Mouse (Mus musculus) midbrain, embryonic 13.5 days (tissue): ENCODE results near the gene Mrps18b. TPM values are rescaled to one million over a fixed set of nuclear protein-coding genes. Genes with fewer than 3 reads are reported as not detected.

Experiments used
- ATAC-seq: fragments of 200-750 bp; cut with Nextera tagmentation; 2 replicates; pipeline ENCODE4 v1.8.0; 2017; ENCODE audit warnings: mild to moderate bottlenecking, moderate TSS enrichment, moderate library complexity
- H3K27ac ChIP-seq: fragments of 300-500 bp; sonication (generic); 2 replicates; pipeline ENCODE4 v1.5.1; 2015; ENCODE audit warnings: inconsistent platforms, mild to moderate bottlenecking, moderate library complexity
- H3K27me3 ChIP-seq: fragments of 300-500 bp; sonication (generic); 2 replicates; pipeline ENCODE4 v1.6.1; 2015; ENCODE audit warnings: mild to moderate bottlenecking, inconsistent platforms
- H3K36me3 ChIP-seq: fragments of 300-500 bp; sonication (generic); 2 replicates; pipeline ENCODE4 v1.6.1; 2015; ENCODE audit warnings: mild to moderate bottlenecking, inconsistent platforms
- H3K4me1 ChIP-seq: fragments of 300-500 bp; sonication (generic); replicated peaks from 2 replicates; pipeline ENCODE4 v1.6.1; 2015; ENCODE audit warnings: inconsistent platforms
- H3K4me2 ChIP-seq: fragments of 300-500 bp; sonication (generic); replicated peaks from 2 replicates; pipeline ENCODE4 v1.6.1; 2015; ENCODE audit warnings: moderate library complexity, mild to moderate bottlenecking, inconsistent platforms
- H3K4me3 ChIP-seq: fragments of 300-500 bp; sonication (generic); replicated peaks from 2 replicates; pipeline ENCODE4 v1.5.1; 2015; ENCODE audit warnings: mild to moderate bottlenecking, inconsistent platforms
- H3K9ac ChIP-seq: fragments of 300-500 bp; sonication (generic); replicated peaks from 2 replicates; pipeline ENCODE4 v1.6.1; 2015; ENCODE audit warnings: mild to moderate bottlenecking, inconsistent platforms
- H3K9me3 ChIP-seq: fragments of 300-500 bp; sonication (generic); 2 replicates; pipeline ENCODE4 v1.6.1; 2016; ENCODE audit warnings: mild to moderate bottlenecking, inconsistent platforms
- WGBS: fragments of 180-500 bp; shearing (Covaris S2); methylation state at CpG from one replicate; pipeline ENCODE4 v1.1.7; 2015; 5-methylcytosine and 5-hydroxymethylcytosine counted together
- polyA plus RNA-seq: library from polyadenylated mRNA; unstranded; fragments of >200 nt; fragmentation: Nextera tagmentation; extraction: Ambion mirVana; gene quantifications from 2 replicates; pipeline ENCODE4 v1.2.1, GENCODE M21; 2015

Gene Mrps18b
- polyA plus RNA-seq, 1 experiment from 2014 or later = 49.9 TPM

DNA sequence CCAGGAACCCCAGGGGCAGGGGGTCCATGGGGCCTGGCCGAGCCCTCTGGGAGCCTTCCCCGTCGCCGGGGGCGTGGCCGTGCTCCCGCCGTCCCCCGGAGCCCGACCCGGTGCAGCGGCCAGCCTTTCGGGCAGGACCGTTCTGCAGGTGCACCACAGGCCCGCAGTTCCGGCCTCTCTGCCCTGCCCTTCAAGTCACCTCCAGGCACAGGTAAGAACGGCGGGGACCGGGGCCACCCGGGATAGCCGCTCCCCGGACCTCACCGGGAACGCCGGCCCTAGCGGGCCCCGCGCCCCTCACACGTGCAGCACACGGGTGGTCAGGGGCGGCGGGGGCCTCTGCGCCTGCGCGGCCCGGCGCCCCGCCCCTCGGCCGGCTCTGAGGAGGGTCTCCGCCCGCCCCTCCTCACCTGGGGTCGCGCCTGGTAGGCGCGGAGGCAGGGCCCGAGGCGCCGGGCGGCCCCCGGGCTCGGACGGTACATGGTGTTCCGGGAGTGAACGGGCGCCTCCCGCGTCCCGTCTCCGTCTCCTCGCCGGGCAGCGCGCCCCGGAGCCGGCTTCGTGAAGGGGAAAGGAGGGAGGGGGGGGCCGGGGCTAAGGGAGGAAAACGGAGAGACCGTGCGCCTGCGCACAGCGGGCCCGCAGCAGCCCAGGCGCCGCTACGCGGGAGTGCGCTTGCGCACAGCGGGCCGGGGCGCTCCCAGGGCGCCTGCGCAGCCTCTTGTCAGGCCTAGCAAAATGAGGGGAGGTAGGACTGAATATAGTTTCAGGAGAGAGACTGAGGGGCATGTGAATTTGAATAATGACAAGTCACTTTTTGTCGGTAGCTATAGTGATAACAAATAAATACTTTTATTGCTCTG lies 19.2 kb downstream of the Mrps18b start, which contains the start of gene 2310061I04Rik:
2310061I04Rik (minus strand) TSS at position 651 of the 863 bp plus-strand sequence.
- Histone ChIP-seq H3K4me1 (peaks cover 23% of the 10 kb centered on the region), H3K27me3 (no peaks in the 10 kb centered on the region), H3K4me2 (peak within 1 kb of the TSS; percentile 100), H3K27ac (peak within 1 kb of the TSS; percentile 93), H3K4me3 (peak within 1 kb of the TSS; percentile 80), H3K36me3 (peaks cover 69% of the 10 kb centered on the region), H3K9me3 (no peaks in the 10 kb centered on the region), H3K9ac (peak within 1 kb of the TSS; percentile 93)
- WGBS = under 1% methylated on average over 80 of the region's 86 CpGs
- peak; percentile 94 for ATAC-seq

GRCm38 (mm10) chr17:35887725-35888124 lies 28.5 kb downstream of the Mrps18b start:
- Histone ChIP-seq H3K27me3 (no peaks in the 10 kb centered on the region), H3K4me2 (no peak overlapping the region), H3K27ac (no peak overlapping the region), H3K4me1 (no peaks in the 10 kb centered on the region), H3K4me3 (no peak overlapping the region), H3K9ac (no peak overlapping the region), H3K36me3 (peaks cover 96% of the 10 kb centered on the region), H3K9me3 (no peaks in the 10 kb centered on the region)
- no peak for ATAC-seq
- WGBS = 91% methylated on average over 11 of the region's 17 CpGs

- Histone ChIP-seq H3K4me1 (peaks cover 18% of the 10 kb centered on the region), H3K27ac (no peak overlapping the region), H3K4me3 (no peak overlapping the region), H3K27me3 (no peaks in the 10 kb centered on the region), H3K9me3 (no peaks in the 10 kb centered on the region), H3K4me2 (no peak overlapping the region), H3K36me3 (peaks cover 73% of the 10 kb centered on the region), H3K9ac (no peak overlapping the region)
- WGBS = 98% methylated on average over 14 of the region's 14 CpGs
- ATAC-seq = no peak
Observed at GRCm38 (mm10) chr17:35883777-35884176, 32.4 kb downstream of the Mrps18b start.

- peaks cover 64% of the 10 kb centered on the region for H3K36me3 ChIP-seq
Observed at GRCm38 (mm10) chr17:35882924-35883323, 33.3 kb downstream of the Mrps18b start.

GRCm38 (mm10) chr17:35879245-35880057 lies 36.7 kb downstream of the Mrps18b start, which contains the start of gene Dhx16:
Gene Dhx16, plus strand, starts transcription at chr17:35879819.
- peak; percentile 94 for ATAC-seq
- H3K9me3 ChIP-seq = no peaks in the 10 kb centered on the region
- WGBS = 5% methylated on average over 66 of the region's 66 CpGs
- peak within 1 kb of the TSS; percentile 95 for H3K4me3 ChIP-seq
- H3K27me3 ChIP-seq = no peaks in the 10 kb centered on the region
- H3K4me2 ChIP-seq = peak within 1 kb of the TSS; percentile 90
- H3K4me1 ChIP-seq = peaks cover 18% of the 10 kb centered on the region
- peak within 1 kb of the TSS; percentile 95 for H3K9ac ChIP-seq
- peak within 1 kb of the TSS; percentile 77 for H3K27ac ChIP-seq
- H3K36me3 ChIP-seq = peaks cover 50% of the 10 kb centered on the region

More at GRCm38 (mm10) chr17:35882924-35883323, 33.3 kb downstream of the Mrps18b start:
- H3K9me3 ChIP-seq = no peaks in the 10 kb centered on the region
- H3K4me1 ChIP-seq = peaks cover 18% of the 10 kb centered on the region
- H3K27me3 ChIP-seq = no peaks in the 10 kb centered on the region
- no peak overlapping the region for H3K4me3 ChIP-seq
- WGBS = 93% methylated on average over 17 of the region's 17 CpGs
- no peak overlapping the region for H3K9ac ChIP-seq
- ATAC-seq = no peak
- no peak overlapping the region for H3K4me2 ChIP-seq
- H3K27ac ChIP-seq = no peak overlapping the region

- 91% methylated on average over 6 of the region's 6 CpGs for WGBS
- ATAC-seq = no peak
- peaks cover 45% of the 10 kb centered on the region for H3K4me1 ChIP-seq
- H3K4me3 ChIP-seq = no peak overlapping the region
- H3K9me3 ChIP-seq = no peaks in the 10 kb centered on the region
- no peak overlapping the region for H3K4me2 ChIP-seq
- H3K36me3 ChIP-seq = peaks cover 41% of the 10 kb centered on the region
- no peak overlapping the region for H3K9ac ChIP-seq
- H3K27ac ChIP-seq = no peak overlapping the region
- no peaks in the 10 kb centered on the region for H3K27me3 ChIP-seq
Observed at GRCm38 (mm10) chr17:35874721-35875120, 41.5 kb downstream of the Mrps18b start.

DNA sequence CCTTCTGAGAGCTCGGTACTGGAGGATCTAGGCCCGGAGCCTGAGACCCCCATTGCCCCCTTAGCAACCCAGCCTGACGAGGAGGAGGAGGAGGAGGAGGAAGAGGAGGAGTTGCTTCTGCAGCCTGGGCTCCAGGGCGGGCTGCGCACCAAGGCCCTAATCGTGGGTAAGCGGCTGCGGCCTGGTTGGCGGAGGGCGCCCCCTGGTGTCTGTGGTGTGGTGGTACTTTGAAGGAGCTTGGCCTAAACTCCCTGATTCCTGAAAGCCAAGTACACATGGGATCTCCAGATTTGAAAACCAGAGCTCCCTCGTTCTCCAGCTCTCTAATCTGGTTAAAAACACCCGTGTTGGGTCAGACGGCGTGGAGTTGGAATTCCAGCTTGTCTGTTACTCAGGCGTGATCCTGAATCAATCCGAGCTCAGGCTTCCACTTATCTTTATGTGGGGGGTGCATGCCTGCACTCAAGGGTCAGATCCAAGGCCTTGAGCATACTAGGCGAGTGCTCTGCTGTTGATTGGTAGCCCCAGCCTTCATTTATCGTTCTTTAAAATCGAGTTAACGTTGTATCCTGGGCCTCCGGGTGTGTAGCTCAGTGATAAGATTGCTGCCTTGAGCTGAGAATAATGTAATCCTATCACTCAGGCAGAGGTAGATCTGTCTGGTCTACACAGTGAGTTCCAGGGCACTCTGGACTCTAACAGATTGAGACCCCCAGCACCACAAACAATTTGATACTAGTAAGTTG lies 42.2 kb downstream of the Mrps18b start:
- 0 out of 2 replicates have a peak overlapping the region, but pooled peaks have one; percentile 47 for H3K27ac ChIP-seq
- 33% methylated on average over 21 of the region's 21 CpGs for WGBS

DNA sequence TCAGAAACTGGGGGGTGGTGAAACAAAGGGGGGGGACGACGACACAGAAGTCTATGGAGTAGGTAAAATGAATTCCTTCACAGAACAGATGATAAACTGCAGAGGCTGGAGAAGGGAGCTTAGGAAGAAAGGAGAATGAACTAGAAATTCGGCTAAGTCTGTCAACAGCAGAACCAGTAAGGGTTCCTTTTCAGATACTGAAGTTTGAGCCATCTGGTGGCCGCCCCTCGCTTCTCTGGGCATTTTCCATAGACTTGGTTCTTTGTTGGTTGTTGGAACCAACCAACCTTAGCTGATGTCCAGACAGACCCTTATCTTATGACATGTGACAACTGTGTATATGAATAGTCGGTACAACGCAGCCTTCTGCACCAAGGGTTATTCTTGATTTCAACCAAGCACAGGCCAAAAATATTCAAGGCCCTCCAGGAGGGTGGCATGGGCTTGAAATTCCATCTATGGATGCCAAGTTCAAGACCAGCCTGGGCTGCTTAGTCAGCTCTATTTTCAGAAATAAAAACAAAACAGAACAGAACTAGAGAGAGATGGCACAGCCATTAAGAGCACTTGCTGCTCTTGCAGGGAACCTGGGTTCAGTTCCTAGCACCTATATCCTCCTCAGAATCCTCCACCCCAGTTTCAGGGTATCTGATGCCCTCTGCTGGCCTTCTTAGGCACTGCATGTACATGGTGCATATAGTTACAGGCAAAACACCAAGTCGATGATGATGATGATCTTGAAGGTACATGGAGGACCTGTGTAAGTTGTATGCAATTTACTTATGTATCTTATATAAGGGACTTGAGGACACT lies 45.1 kb downstream of the Mrps18b start:
- peak overlapping the region; percentile 97; the same call in 1 of the 2 replicates for H3K9ac ChIP-seq
- peak overlapping the region; percentile 84 for H3K4me3 ChIP-seq
- peak overlapping the region; percentile 92 for H3K4me2 ChIP-seq
- peak overlapping the region; percentile 31; the same call in 1 of the 2 replicates for H3K27ac ChIP-seq
- peaks cover 38% of the 10 kb centered on the region for H3K36me3 ChIP-seq
- no peak for ATAC-seq
- no peaks in the 10 kb centered on the region for H3K27me3 ChIP-seq
- H3K4me1 ChIP-seq = peaks cover 71% of the 10 kb centered on the region
- WGBS = 93% methylated on average over 8 of the region's 8 CpGs
- no peaks in the 10 kb centered on the region for H3K9me3 ChIP-seq

More for the DNA sequence above, 42.2 kb downstream of the Mrps18b start:
- H3K27me3 ChIP-seq = no peaks in the 10 kb centered on the region
- no peaks in the 10 kb centered on the region for H3K9me3 ChIP-seq
- peaks cover 51% of the 10 kb centered on the region for H3K4me1 ChIP-seq
- peak overlapping the region; percentile 37 for H3K4me2 ChIP-seq
- peak overlapping the region; percentile 8; the same call in 1 of the 2 replicates for H3K4me3 ChIP-seq
- H3K9ac ChIP-seq = peak overlapping the region; percentile 47; the same call in 1 of the 2 replicates
- peak; percentile 37; the same call in 1 of the 2 replicates for ATAC-seq
- peaks cover 41% of the 10 kb centered on the region for H3K36me3 ChIP-seq

GRCm38 (mm10) chr17:35870151-35870883 lies 45.9 kb downstream of the Mrps18b start:
- WGBS = 74% methylated on average over 9 of the region's 9 CpGs
- H3K4me1 ChIP-seq = peaks cover 71% of the 10 kb centered on the region
- H3K27me3 ChIP-seq = no peaks in the 10 kb centered on the region

DNA sequence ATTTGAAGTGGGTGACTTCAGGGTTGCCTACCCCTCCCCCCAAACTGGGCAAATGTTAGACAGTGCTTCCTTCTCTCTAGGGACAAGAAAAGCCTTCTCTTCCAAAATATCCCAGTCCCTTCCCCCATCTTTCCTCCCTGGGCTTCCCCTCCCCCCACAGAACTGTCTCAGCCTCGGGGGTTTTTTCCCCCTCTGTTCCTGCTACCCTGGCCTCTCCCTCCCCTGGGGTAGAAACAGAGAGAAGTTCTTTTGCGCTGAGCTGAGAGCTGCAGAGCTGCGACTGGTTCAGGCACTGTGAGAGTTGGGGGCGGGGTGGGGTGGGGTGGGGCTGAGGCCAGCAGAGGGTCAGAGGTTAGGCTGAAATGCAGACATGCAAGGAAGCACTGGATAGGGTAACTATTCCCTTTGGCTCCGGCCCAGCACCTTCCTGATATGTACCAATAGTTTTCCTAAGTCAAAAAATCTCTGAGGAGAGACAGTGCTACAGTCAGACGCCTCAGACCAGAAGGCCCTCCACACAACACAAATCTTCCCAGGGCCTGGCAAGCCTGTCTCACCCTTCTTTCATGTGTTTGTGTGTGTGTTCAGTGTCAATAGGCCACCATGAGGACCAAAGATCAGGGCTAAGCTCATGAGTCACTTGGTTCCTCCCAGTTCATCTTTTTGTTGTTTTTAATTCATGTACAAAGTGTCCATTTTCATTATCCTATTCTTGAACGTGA lies 46.7 kb downstream of the Mrps18b start:
- H3K27me3 ChIP-seq = no peaks in the 10 kb centered on the region
- no peaks in the 10 kb centered on the region for H3K9me3 ChIP-seq
- H3K4me1 ChIP-seq = peaks cover 79% of the 10 kb centered on the region
- peak overlapping the region; percentile 92 for H3K4me2 ChIP-seq
- no peak for ATAC-seq
- peak overlapping the region; percentile 31 for H3K27ac ChIP-seq
- H3K9ac ChIP-seq = peak overlapping the region; percentile 97
- WGBS = 3% methylated on average over 7 of the region's 7 CpGs
- H3K36me3 ChIP-seq = peaks cover 24% of the 10 kb centered on the region
- H3K4me3 ChIP-seq = peak overlapping the region; percentile 84

More at GRCm38 (mm10) chr17:35870151-35870883, 45.9 kb downstream of the Mrps18b start:
- Histone ChIP-seq H3K27ac (peak overlapping the region; percentile 31), H3K4me3 (peak overlapping the region; percentile 84), H3K9ac (peak overlapping the region; percentile 97), H3K9me3 (no peaks in the 10 kb centered on the region), H3K4me2 (peak overlapping the region; percentile 92), H3K36me3 (peaks cover 32% of the 10 kb centered on the region)
- no peak for ATAC-seq
